Mouse (Mus musculus) CH12.LX (cell line): Measurements from ENCODE around the gene Lor.

Source experiments
- CHD2 ChIP-seq: IDR thresholded peaks from 2 replicates; pipeline ENCODE4 v1.6.1; 2011; ENCODE audit warnings: low read length, improper control_type of control experiment
- CTCF ChIP-seq, 2 experiments: IDR thresholded peaks in 1 of 2; conservative IDR thresholded peaks in 1 of 2; 2 replicates each; pipeline ENCODE4 v1.5.1; 2011 to 2012; ENCODE audit warnings: low read depth in 2 of 2, low read length in 2 of 2, improper control_type of control experiment in 1 of 2, inconsistent platforms in 1 of 2, mild to moderate bottlenecking in 1 of 2, moderate library complexity in 1 of 2
- E2F4 ChIP-seq: IDR thresholded peaks from 2 replicates; pipeline ENCODE4 v1.6.1; 2011; ENCODE audit warnings: low read depth, low read length, improper control_type of control experiment; ENCODE audit not compliant: insufficient replicate concordance
- EP300 ChIP-seq: IDR thresholded peaks from 2 replicates; pipeline ENCODE4 v1.6.1; 2011; ENCODE audit warnings: low read length, improper control_type of control experiment
- GABPA ChIP-seq: IDR thresholded peaks from 2 replicates; pipeline ENCODE4 v1.6.1; 2012; ENCODE audit warnings: low read depth, low read length, improper control_type of control experiment, inconsistent platforms; ENCODE audit not compliant: insufficient replicate concordance
- IRF4 ChIP-seq: IDR thresholded peaks from 2 replicates; pipeline ENCODE4 v1.6.1; 2014; ENCODE audit warnings: low read depth, mild to moderate bottlenecking, inconsistent platforms, low read length, improper control_type of control experiment
- JUN ChIP-seq: IDR thresholded peaks from 2 replicates; pipeline ENCODE4 v1.6.1; 2011; ENCODE audit warnings: low read depth, mild to moderate bottlenecking, low read length, improper control_type of control experiment, moderate library complexity; ENCODE audit not compliant: insufficient read depth
- KAT2A ChIP-seq: IDR thresholded peaks from 2 replicates; pipeline ENCODE4 v1.6.1; 2012; ENCODE audit warnings: low read length, improper control_type of control experiment, inconsistent platforms; ENCODE audit not compliant: insufficient replicate concordance
- NELFE ChIP-seq: IDR thresholded peaks from 2 replicates; pipeline ENCODE4 v1.6.1; 2011; ENCODE audit warnings: low read depth, low read length, improper control_type of control experiment
- POLR2A ChIP-seq: IDR thresholded peaks from 2 replicates; pipeline ENCODE4 v1.6.1; 2011; ENCODE audit warnings: low read depth, mild to moderate bottlenecking, improper control_type of control experiment, low read length
- RCOR1 ChIP-seq: conservative IDR thresholded peaks from 2 replicates; pipeline ENCODE4 v1.6.1; 2012; ENCODE audit warnings: low read depth, mild to moderate bottlenecking, inconsistent platforms, low read length, improper control_type of control experiment
- SMC3 ChIP-seq: IDR thresholded peaks from 2 replicates; pipeline ENCODE4 v1.6.1; 2011; ENCODE audit warnings: low read depth, low read length, improper control_type of control experiment
- UBTF ChIP-seq: IDR thresholded peaks from 2 replicates; pipeline ENCODE4 v1.6.1; 2012; ENCODE audit warnings: low read depth, mild to moderate bottlenecking, inconsistent platforms, low read length, improper control_type of control experiment, moderate library complexity

DNA sequence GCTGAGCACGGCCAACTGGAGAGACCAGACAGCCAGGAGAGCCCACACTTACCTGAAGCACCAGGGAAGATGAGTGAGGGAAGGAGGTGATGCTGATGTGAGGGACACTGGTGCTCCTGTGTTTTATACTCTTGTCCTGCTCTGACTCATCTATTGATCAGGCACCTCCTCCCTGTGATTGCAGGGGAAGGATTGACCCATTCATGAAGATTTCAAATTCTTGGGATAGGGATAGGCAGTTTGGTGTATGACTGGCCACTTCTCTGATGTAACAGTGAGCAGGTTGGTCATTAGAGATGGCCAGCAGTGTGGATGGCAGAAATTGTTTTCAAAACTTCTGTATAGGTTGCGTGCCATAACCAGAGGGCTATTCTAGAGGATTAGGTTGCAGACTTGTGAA is at the start of gene Lor:
- TF ChIP-seq NELFE: no peak
- no peak for TF ChIP-seq CTCF (conservative IDR thresholded peaks at IDR 0.05 in 1 of 2, IDR thresholded peaks at IDR 0.05 in 1 of 2; ENCODE audit: low read depth in 2 of 2, low read length in 2 of 2)
- TF ChIP-seq IRF4: no peak
- no peak for TF ChIP-seq JUN
- no peak for TF ChIP-seq KAT2A
- no peak for TF ChIP-seq POLR2A
- TF ChIP-seq SMC3: no peak
- no peak for TF ChIP-seq UBTF
- TF ChIP-seq CHD2: no peak
- no peak for TF ChIP-seq EP300
- no peak for TF ChIP-seq RCOR1
- TF ChIP-seq E2F4: no peak
- TF ChIP-seq GABPA: no peak
